Mouse (Mus musculus): Measurements from ENCODE around the gene Ggt1.

DNA sequence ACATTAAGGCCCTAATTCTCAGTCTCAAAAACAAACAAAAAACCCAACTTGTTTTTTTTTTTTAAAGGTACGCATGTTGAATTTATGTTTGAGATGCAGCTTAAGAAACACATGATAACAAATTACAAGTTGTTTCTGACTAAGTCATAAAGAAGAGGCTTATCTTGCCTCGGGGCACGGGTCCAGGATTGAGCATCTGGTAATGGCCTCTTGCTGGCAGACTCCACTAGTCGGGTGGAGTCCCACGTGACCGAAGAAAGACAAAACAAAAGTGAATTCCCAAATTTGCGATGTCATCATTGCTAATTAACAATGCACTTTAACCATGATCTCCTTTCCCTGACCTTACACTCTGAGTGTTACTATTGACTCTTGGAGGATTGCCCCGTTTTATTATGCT lies 34.6 kb downstream of the Ggt1 start:
- TF ChIP-seq POLR2A (IDR thresholded peaks at IDR 0.05; ENCODE audit: insufficient read length, low read depth): no peak
- TF ChIP-seq TCF12 (IDR thresholded peaks at IDR 0.05; ENCODE audit: insufficient read depth, poor library complexity, severe bottlenecking): no peak
- TF ChIP-seq E2F4 (IDR thresholded peaks at IDR 0.05; ENCODE audit: insufficient read depth): no peak
